Comparison of ENCODE assay signal across 8 mouse cellular contexts in the genomic region with DNA sequence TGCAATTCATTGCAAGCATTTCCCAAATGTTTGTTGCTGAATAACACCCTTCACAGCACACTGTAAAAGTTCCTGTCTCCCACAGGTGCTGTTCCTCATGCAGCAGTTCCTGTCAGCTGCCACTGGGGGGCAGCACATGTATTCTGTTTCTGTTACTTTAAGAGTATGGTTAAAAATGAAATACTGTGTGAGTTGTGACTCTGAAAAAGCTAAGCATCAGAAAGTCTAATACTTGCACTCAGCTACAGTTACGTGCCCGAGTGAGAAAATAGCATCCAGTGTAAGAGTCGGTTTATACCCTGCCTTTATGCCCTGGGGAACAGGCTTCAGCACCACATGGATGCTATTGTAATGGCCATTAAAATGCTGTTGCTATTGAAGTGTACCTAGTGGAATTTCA. TPM values are rescaled to one million over a fixed set of nuclear protein-coding genes. Genes with fewer than 3 reads are reported as not detected.
A peak's percentile ranks its signal among the peaks of the same experiment; 100 is the strongest.
DNase-seq lines count a peak whose midpoint lies in the region; ATAC-seq and TF ChIP-seq lines count a peak whose summit lies in the region.

No protein-coding gene starts in this region.

- H3K9me3 ChIP-seq in liver, embryonic 11.5 days (ENCODE audit: control insufficient read depth, low read length), result no peaks in the 10 kb centered on the region

- peak; percentile 79 for TF ChIP-seq CTCF in liver, adult 2 months (IDR thresholded peaks at IDR 0.05; ENCODE audit: low read depth, low read length)

- no peak overlapping the region for H3K9ac ChIP-seq in liver, adult 2 months (ENCODE audit: low read depth, low read length)
- H3K9ac ChIP-seq in liver, embryonic 11.5 days (ENCODE audit: low read depth, low read length), result no peak overlapping the region

- H3K4me3 ChIP-seq in liver, adult 2 months (ENCODE audit: insufficient read depth, low read depth, low read length), result no peak overlapping the region
- H3K4me3 ChIP-seq in liver, embryonic 11.5 days (ENCODE audit: low read depth, low read length), result no peak overlapping the region

- H3K36me3 ChIP-seq in liver, adult 2 months (ENCODE audit: control insufficient read depth, insufficient read depth, low read length), result no peaks in the 10 kb centered on the region
- no peaks in the 10 kb centered on the region for H3K36me3 ChIP-seq in liver, embryonic 11.5 days (ENCODE audit: control insufficient read depth, insufficient read depth, low read length)

- no peak for TF ChIP-seq POLR2A in liver, adult 2 months (IDR thresholded peaks at IDR 0.05; ENCODE audit: extremely low read depth, insufficient read depth, low read length)

- DNase-seq in liver, adult 2 months (ENCODE audit: extremely low read depth, low read depth, low spot score), result peak; percentile 33
- DNase-seq in liver, embryonic 11.5 days (ENCODE audit: low spot score), result no peak
- peak; percentile 75 for DNase-seq in NIH3T3 (ENCODE audit: low read depth)
- DNase-seq in cerebellum, postnatal 4 days (ENCODE audit: low spot score in 2 of 2), result peak; percentile 34 to 52
- peak; percentile 60 for DNase-seq in left cerebral cortex, postnatal 4 days
- DNase-seq in retina, adult 2 months (ENCODE audit: low read depth, low spot score), result peak; percentile 56
- no peak for DNase-seq in heart, adult 8-10 months (ENCODE audit: low spot score)

- no peaks in the 10 kb centered on the region for H3K79me2 ChIP-seq in liver, adult 2 months (ENCODE audit: control insufficient read depth, insufficient read depth, low read length)

- no peaks in the 10 kb centered on the region for H3K27me3 ChIP-seq in liver, adult 2 months (ENCODE audit: control insufficient read depth, insufficient read depth, low read length)
- no peaks in the 10 kb centered on the region for H3K27me3 ChIP-seq in liver, embryonic 11.5 days (replicated peaks; ENCODE audit: control insufficient read depth, insufficient read depth, low read length)

- no peaks in the 10 kb centered on the region for H3K4me1 ChIP-seq in liver, adult 2 months (ENCODE audit: control insufficient read depth, insufficient read depth, low read length)
- no peaks in the 10 kb centered on the region for H3K4me1 ChIP-seq in liver, embryonic 11.5 days (replicated peaks; ENCODE audit: control insufficient read depth, insufficient read depth, low read length)

- H3K27ac ChIP-seq in liver, adult 2 months (replicated peaks; ENCODE audit: insufficient read depth, low read depth, low read length), result no peak overlapping the region
- H3K27ac ChIP-seq in liver, embryonic 11.5 days (ENCODE audit: low read depth, low read length), result no peak overlapping the region

- no peak for ATAC-seq in liver, embryonic 11.5 days (replicated peaks; ENCODE audit: low FRiP score)
- peak; percentile 90 for ATAC-seq in granulocyte monocyte progenitor cell, adult 5-6 weeks (replicated peaks; ENCODE audit: poor library complexity, severe bottlenecking)

- H3K4me2 ChIP-seq in liver, embryonic 11.5 days, result no peak overlapping the region

- 25% methylated on average over 3 of the region's 3 CpGs for WGBS in liver, adult 2 months
- WGBS in liver, embryonic 11.5 days, result 33% methylated on average over 3 of the region's 3 CpGs

- intact Hi-C loops in left cerebral cortex, postnatal 4 days (cut with DNase I), result loop anchor here (2.0 kb wide), 1 partner anchor 801 kb away; no protein-coding TSS in a partner anchor

RNA-seq across cellular contexts. Expression of gene Hcn1, which starts 52.0 kb away (rescaled TPM):
- total RNA-seq in liver, adult 2 months (2014; rRNA removed), result not detected in 2 replicates
- polyA plus RNA-seq in liver, adult 2 months (2012; rRNA removed), result 0.01 TPM in 1 of 2 replicates, not detected in the other
- polyA plus RNA-seq in liver, embryonic 11.5 days (2014; fragmentation: Nextera tagmentation; extraction: Ambion mirVana), result 0.03 and 0.04 TPM in 2 replicates
- total RNA-seq in granulocyte monocyte progenitor cell, adult 5-6 weeks (2014; fragmentation: Nextera tagmentation), result not detected in 2 replicates
- total RNA-seq in granulocyte monocyte progenitor cell, adult 5-6 weeks (2017), result not detected in 2 replicates
- 10 to 100 TPM; 19.3 to 19.6 TPM for total RNA-seq in left cerebral cortex, postnatal 4 days (2021)
- 1 to 10 TPM in 1 of 4 experiments, under 1 TPM in 3; 0.60 to 1.2 (median 0.81) TPM for total RNA-seq in heart, adult 8-10 months (2022)

Comparison
In these comparisons a context has a peak if more than half of its experiments do, and no peak if none do; other contexts are left out.
1. DNase-seq: peak in liver, adult 2 months (single experiment), NIH3T3 (single experiment), cerebellum, postnatal 4 days (2 of 2), left cerebral cortex, postnatal 4 days (single experiment) and retina, adult 2 months (single experiment); none in liver, embryonic 11.5 days (single experiment) and heart, adult 8-10 months (single experiment).
2. RNA of gene Hcn1, which starts 52.0 kb away (total RNA-seq): 19.3 to 19.6 TPM in left cerebral cortex, postnatal 4 days; 0.60 to 1.2 TPM in heart, adult 8-10 months, not detected in liver, adult 2 months and not detected in granulocyte monocyte progenitor cell, adult 5-6 weeks; every median in the first group is over 4 times any median in the second.